Mouse (Mus musculus): ENCODE data around the gene Rtl5. TPM values are rescaled to one million over a fixed set of nuclear protein-coding genes. Genes with fewer than 3 reads are reported as not detected.

Rtl5 gene
- polyA plus RNA-seq, 1 experiment from 2014 or later = 0.55 TPM

GRCm38 (mm10) chrX:102074435-102074834 is 3.3 kb upstream of the Rtl5 start:
- 72% methylated on average over 5 of the region's 5 CpGs for WGBS
- Histone ChIP-seq H3K9ac (ENCODE audit: low read length) (no peak overlapping the region), H3K27me3 (ENCODE audit: control insufficient read depth, insufficient read depth, low read length) (no peaks in the 10 kb centered on the region), H3K36me3 (ENCODE audit: control insufficient read depth, insufficient read depth, low read length) (peaks cover 32% of the 10 kb centered on the region), H3K4me3 (ENCODE audit: control insufficient read depth in 1 of 2, insufficient read depth in 1 of 2, low read depth in 1 of 2, low read length in 2 of 2) (no peak overlapping the region), H3K4me1 (ENCODE audit: control insufficient read depth in 2 of 2, insufficient read depth in 2 of 2, low read length in 2 of 2) (peaks cover 6 to 10% of the 10 kb centered on the region in 2 experiments; a peak in 3 of 4 replicates), H3K9me3 (ENCODE audit: control insufficient read depth, low read length) (no peaks in the 10 kb centered on the region), H3K4me2 (ENCODE audit: low read length) (no peak overlapping the region), H3K27ac (replicated peaks in 1 of 2; ENCODE audit: control insufficient read depth in 1 of 2, insufficient read depth in 1 of 2, low read depth in 2 of 2, low read length in 2 of 2) (no peak overlapping the region)
- no peak for ATAC-seq (ENCODE audit: insufficient number of reproducible peaks, insufficient read depth, low FRiP score, low read depth)

- no peak for ATAC-seq (ENCODE audit: insufficient number of reproducible peaks, insufficient read depth, low FRiP score, low read depth)
- no peak overlapping the region for H3K9ac ChIP-seq (ENCODE audit: low read length)
- H3K36me3 ChIP-seq (ENCODE audit: control insufficient read depth, insufficient read depth, low read length) = peaks cover 25% of the 10 kb centered on the region
- H3K27ac ChIP-seq (replicated peaks in 1 of 2; ENCODE audit: control insufficient read depth in 1 of 2, insufficient read depth in 1 of 2, low read depth in 2 of 2, low read length in 2 of 2) = no peak overlapping the region
- no peak overlapping the region for H3K4me2 ChIP-seq (ENCODE audit: low read length)
- H3K4me1 ChIP-seq (ENCODE audit: control insufficient read depth in 2 of 2, insufficient read depth in 2 of 2, low read length in 2 of 2) = peaks cover 6 to 10% of the 10 kb centered on the region in 2 experiments; a peak in 3 of 4 replicates
- H3K27me3 ChIP-seq (ENCODE audit: control insufficient read depth, insufficient read depth, low read length) = no peaks in the 10 kb centered on the region
- no peak overlapping the region for H3K4me3 ChIP-seq (ENCODE audit: control insufficient read depth in 1 of 2, insufficient read depth in 1 of 2, low read depth in 1 of 2, low read length in 2 of 2)
- WGBS = 82% methylated on average over 14 of the region's 14 CpGs
- no peaks in the 10 kb centered on the region for H3K9me3 ChIP-seq (ENCODE audit: control insufficient read depth, low read length)
These were observed 2.7 kb upstream of the Rtl5 start for GRCm38 (mm10) chrX:102073605-102074325.

GRCm38 (mm10) chrX:102071517-102071916 is 413 bp upstream of the Rtl5 start:
- peaks cover 6 to 10% of the 10 kb centered on the region in 2 experiments; a peak in 3 of 4 replicates for H3K4me1 ChIP-seq (ENCODE audit: control insufficient read depth in 2 of 2, insufficient read depth in 2 of 2, low read length in 2 of 2)
- H3K27ac ChIP-seq (replicated peaks in 1 of 2; ENCODE audit: control insufficient read depth in 1 of 2, insufficient read depth in 1 of 2, low read depth in 2 of 2, low read length in 2 of 2) = peak overlapping the region in 1 of 2 experiments; percentile 75; a peak in 1 of 4 replicates
- H3K9me3 ChIP-seq (ENCODE audit: control insufficient read depth, low read length) = no peaks in the 10 kb centered on the region
- H3K36me3 ChIP-seq (ENCODE audit: control insufficient read depth, insufficient read depth, low read length) = peaks cover 11% of the 10 kb centered on the region; the same call in 1 of the 2 replicates
- ATAC-seq (ENCODE audit: insufficient number of reproducible peaks, insufficient read depth, low FRiP score, low read depth) = no peak
- H3K4me2 ChIP-seq (ENCODE audit: low read length) = peak overlapping the region; percentile 75
- H3K9ac ChIP-seq (ENCODE audit: low read length) = peak overlapping the region; percentile 25; the same call in 1 of the 2 replicates
- no peaks in the 10 kb centered on the region for H3K27me3 ChIP-seq (ENCODE audit: control insufficient read depth, insufficient read depth, low read length)
- 41% methylated on average over 2 of the region's 2 CpGs for whole genome bisulfite sequencing
- H3K4me3 ChIP-seq (ENCODE audit: control insufficient read depth in 1 of 2, insufficient read depth in 1 of 2, low read depth in 1 of 2, low read length in 2 of 2) = peak overlapping the region; percentile 49 to 55

- H3K4me2 ChIP-seq (ENCODE audit: low read length) = no peak overlapping the region
- H3K4me1 ChIP-seq (ENCODE audit: control insufficient read depth in 2 of 2, insufficient read depth in 2 of 2, low read length in 2 of 2) = peaks cover 9 to 10% of the 10 kb centered on the region in 2 experiments
- 86% methylated on average over 24 of the region's 24 CpGs for WGBS
- H3K9ac ChIP-seq (ENCODE audit: low read length) = no peak overlapping the region
- H3K27me3 ChIP-seq (ENCODE audit: control insufficient read depth, insufficient read depth, low read length) = no peaks in the 10 kb centered on the region
- H3K27ac ChIP-seq (replicated peaks in 1 of 2; ENCODE audit: control insufficient read depth in 1 of 2, insufficient read depth in 1 of 2, low read depth in 2 of 2, low read length in 2 of 2) = no peak overlapping the region
- ATAC-seq (ENCODE audit: insufficient number of reproducible peaks, insufficient read depth, low FRiP score, low read depth) = no peak
- peaks cover 11% of the 10 kb centered on the region; the same call in 1 of the 2 replicates for H3K36me3 ChIP-seq (ENCODE audit: control insufficient read depth, insufficient read depth, low read length)
- no peaks in the 10 kb centered on the region for H3K9me3 ChIP-seq (ENCODE audit: control insufficient read depth, low read length)
- H3K4me3 ChIP-seq (ENCODE audit: control insufficient read depth in 1 of 2, insufficient read depth in 1 of 2, low read depth in 1 of 2, low read length in 2 of 2) = no peak overlapping the region
These were observed 2.1 kb downstream of the Rtl5 start for GRCm38 (mm10) chrX:102068811-102069540.

GRCm38 (mm10) chrX:102067118-102067517 is 4.0 kb downstream of the Rtl5 start:
- H3K9me3 ChIP-seq (ENCODE audit: control insufficient read depth, low read length) = no peaks in the 10 kb centered on the region
- no peaks in the 10 kb centered on the region for H3K27me3 ChIP-seq (ENCODE audit: control insufficient read depth, insufficient read depth, low read length)
- no peak overlapping the region for H3K9ac ChIP-seq (ENCODE audit: low read length)
- WGBS = 73% methylated on average over 6 of the region's 6 CpGs
- no peak overlapping the region for H3K27ac ChIP-seq (replicated peaks in 1 of 2; ENCODE audit: control insufficient read depth in 1 of 2, insufficient read depth in 1 of 2, low read depth in 2 of 2, low read length in 2 of 2)
- H3K4me1 ChIP-seq (ENCODE audit: control insufficient read depth in 2 of 2, insufficient read depth in 2 of 2, low read length in 2 of 2) = peaks cover 9 to 10% of the 10 kb centered on the region in 2 experiments
- no peak overlapping the region for H3K4me3 ChIP-seq (ENCODE audit: control insufficient read depth in 1 of 2, insufficient read depth in 1 of 2, low read depth in 1 of 2, low read length in 2 of 2)
- no peaks in the 10 kb centered on the region for H3K36me3 ChIP-seq (ENCODE audit: control insufficient read depth, insufficient read depth, low read length)
- ATAC-seq (ENCODE audit: insufficient number of reproducible peaks, insufficient read depth, low FRiP score, low read depth) = no peak
- H3K4me2 ChIP-seq (ENCODE audit: low read length) = no peak overlapping the region

GRCm38 (mm10) chrX:102066134-102066533 is 5.0 kb downstream of the Rtl5 start:
- no peak overlapping the region for H3K4me2 ChIP-seq (ENCODE audit: low read length)
- no peak overlapping the region for H3K9ac ChIP-seq (ENCODE audit: low read length)
- no peaks in the 10 kb centered on the region for H3K9me3 ChIP-seq (ENCODE audit: control insufficient read depth, low read length)
- WGBS = 19% methylated on average over 9 of the region's 9 CpGs
- H3K27ac ChIP-seq (replicated peaks in 1 of 2; ENCODE audit: control insufficient read depth in 1 of 2, insufficient read depth in 1 of 2, low read depth in 2 of 2, low read length in 2 of 2) = no peak overlapping the region
- H3K4me1 ChIP-seq (ENCODE audit: control insufficient read depth in 2 of 2, insufficient read depth in 2 of 2, low read length in 2 of 2) = peaks cover 4 to 10% of the 10 kb centered on the region in 2 experiments
- H3K36me3 ChIP-seq (ENCODE audit: control insufficient read depth, insufficient read depth, low read length) = no peaks in the 10 kb centered on the region
- H3K27me3 ChIP-seq (ENCODE audit: control insufficient read depth, insufficient read depth, low read length) = no peaks in the 10 kb centered on the region
- ATAC-seq (ENCODE audit: insufficient number of reproducible peaks, insufficient read depth, low FRiP score, low read depth) = no peak
- no peak overlapping the region for H3K4me3 ChIP-seq (ENCODE audit: control insufficient read depth in 1 of 2, insufficient read depth in 1 of 2, low read depth in 1 of 2, low read length in 2 of 2)

- Histone ChIP-seq H3K9me3 (ENCODE audit: control insufficient read depth, low read length) (no peaks in the 10 kb centered on the region), H3K27ac (replicated peaks in 1 of 2; ENCODE audit: control insufficient read depth in 1 of 2, insufficient read depth in 1 of 2, low read depth in 2 of 2, low read length in 2 of 2) (no peak overlapping the region), H3K4me3 (ENCODE audit: control insufficient read depth in 1 of 2, insufficient read depth in 1 of 2, low read depth in 1 of 2, low read length in 2 of 2) (no peak overlapping the region), H3K27me3 (ENCODE audit: control insufficient read depth, insufficient read depth, low read length) (no peaks in the 10 kb centered on the region), H3K9ac (ENCODE audit: low read length) (no peak overlapping the region), H3K4me2 (ENCODE audit: low read length) (no peak overlapping the region), H3K36me3 (ENCODE audit: control insufficient read depth, insufficient read depth, low read length) (no peaks in the 10 kb centered on the region), H3K4me1 (ENCODE audit: control insufficient read depth in 2 of 2, insufficient read depth in 2 of 2, low read length in 2 of 2) (peaks cover 8 to 12% of the 10 kb centered on the region in 2 experiments)
- no peak for ATAC-seq (ENCODE audit: insufficient number of reproducible peaks, insufficient read depth, low FRiP score, low read depth)
- 49% methylated on average over 4 of the region's 4 CpGs for WGBS
These were observed 5.8 kb downstream of the Rtl5 start for GRCm38 (mm10) chrX:102065213-102065775.
